Mouse (Mus musculus) embryonic fibroblast, embryonic 13.5 days (primary cell): ENCODE results near the gene Gm42674. TPM values are rescaled to one million over a fixed set of nuclear protein-coding genes. Genes with fewer than 3 reads are reported as not detected.

ENCODE experiments used
- H3K27ac ChIP-seq: 2 replicates; pipeline ENCODE4 v1.5.1; 2012; ENCODE audit warnings: low read length, control low read depth, inconsistent platforms; ENCODE audit not compliant: insufficient read depth
- H3K4me1 ChIP-seq: 2 replicates; pipeline ENCODE4 v1.6.1; 2011; ENCODE audit warnings: low read length; ENCODE audit not compliant: control insufficient read depth, insufficient read depth
- H3K4me3 ChIP-seq: 2 replicates; pipeline ENCODE4 v1.5.1; 2011; ENCODE audit warnings: mild to moderate bottlenecking, control low read depth, low read length; ENCODE audit not compliant: insufficient read depth
- CTCF ChIP-seq: IDR thresholded peaks from 2 replicates; pipeline ENCODE4 v1.5.1; 2011; ENCODE audit warnings: mild to moderate bottlenecking, control low read depth, low read length, moderate library complexity, borderline replicate concordance; ENCODE audit not compliant: insufficient read depth
- POLR2A ChIP-seq: IDR thresholded peaks from 2 replicates; pipeline ENCODE4 v1.6.1; 2011; ENCODE audit warnings: low read depth, mild to moderate bottlenecking, control low read depth, low read length, moderate library complexity
- polyA plus RNA-seq: library from polyadenylated mRNA; stranded (reverse); fragments of >200 nt; gene quantifications from 2 replicates; pipeline ENCODE4 v1.2.4, GENCODE M21; 2011; ENCODE audit warnings: low read depth; ENCODE audit not compliant: missing spikeins, insufficient read length

Gene Gm42674
- polyA plus RNA-seq, 1 experiment = not detected

- Histone ChIP-seq H3K27ac (peak overlapping the region; percentile 97), H3K4me1 (peaks cover 34% of the 10 kb centered on the region), H3K4me3 (no peak overlapping the region)
- TF ChIP-seq POLR2A (no peak; the same call in 1 of the 2 replicates), CTCF (no peak)
Measured at GRCm38 (mm10) chr3:90605736-90606135, 4.0 kb downstream of the Gm42674 start.

GRCm38 (mm10) chr3:90606185-90606584, 4.5 kb downstream of the Gm42674 start:
- Histone ChIP-seq H3K4me1 (peaks cover 30% of the 10 kb centered on the region), H3K27ac (peak overlapping the region; percentile 97), H3K4me3 (no peak overlapping the region)
- TF ChIP-seq CTCF (no peak), POLR2A (peak; percentile 23; the same call in 1 of the 2 replicates)

- Histone ChIP-seq H3K27ac (no peak overlapping the region), H3K4me1 (peaks cover 28% of the 10 kb centered on the region), H3K4me3 (no peak overlapping the region)
- no peak for TF ChIP-seq CTCF
- no peak; the same call in 1 of the 2 replicates for TF ChIP-seq POLR2A
Measured at GRCm38 (mm10) chr3:90607361-90607760, 5.7 kb downstream of the Gm42674 start.

- TF ChIP-seq POLR2A (no peak), CTCF (no peak)
- Histone ChIP-seq H3K4me3 (no peak within 1 kb of the TSS), H3K4me1 (peaks cover 26% of the 10 kb centered on the region), H3K27ac (no peak within 1 kb of the TSS)
Measured at GRCm38 (mm10) chr3:90608223-90608622, 6.5 kb downstream of the Gm42674 start, which contains the start of gene S100a5. Gene S100a5, plus strand, starts transcription at chr3:90608523.

GRCm38 (mm10) chr3:90609102-90609501, 7.4 kb downstream of the Gm42674 start:
- TF ChIP-seq CTCF (no peak), POLR2A (no peak)
- H3K4me1 ChIP-seq = peaks cover 23% of the 10 kb centered on the region
- no peak overlapping the region for H3K27ac ChIP-seq
- H3K4me3 ChIP-seq = no peak overlapping the region

- H3K4me3 ChIP-seq = no peak overlapping the region
Measured at GRCm38 (mm10) chr3:90611494-90611893, 9.8 kb downstream of the Gm42674 start.

GRCm38 (mm10) chr3:90612061-90612460, 10.4 kb downstream of the Gm42674 start:
- H3K27ac ChIP-seq = peak overlapping the region; percentile 88
- TF ChIP-seq CTCF (no peak), POLR2A (peak; percentile 80)
- H3K4me3 ChIP-seq = no peak overlapping the region
- H3K4me1 ChIP-seq = peaks cover 11% of the 10 kb centered on the region; the same call in 1 of the 2 replicates

More at GRCm38 (mm10) chr3:90611494-90611893, 9.8 kb downstream of the Gm42674 start:
- H3K27ac ChIP-seq = peak overlapping the region; percentile 88
- H3K4me1 ChIP-seq = peaks cover 11% of the 10 kb centered on the region; the same call in 1 of the 2 replicates
- no peak for TF ChIP-seq CTCF
- no peak for TF ChIP-seq POLR2A

- Histone ChIP-seq H3K4me1 (0 out of 2 replicates have a peak, but pooled peaks cover 9% of the 10 kb centered on the region), H3K27ac (peak within 1 kb of the TSS; percentile 88), H3K4me3 (peak within 1 kb of the TSS; percentile 92)
- peak; percentile 94; the same call in 1 of the 2 replicates for TF ChIP-seq CTCF
- peak; percentile 98 for TF ChIP-seq POLR2A
Measured at GRCm38 (mm10) chr3:90612728-90613291, 11.1 kb downstream of the Gm42674 start, which contains the start of gene S100a6. Gene S100a6, plus strand, starts transcription at chr3:90612882.

GRCm38 (mm10) chr3:90613461-90614147, 11.9 kb downstream of the Gm42674 start:
- Histone ChIP-seq H3K4me3 (peak overlapping the region; percentile 92), H3K4me1 (0 out of 2 replicates have a peak, but pooled peaks cover 9% of the 10 kb centered on the region), H3K27ac (peak overlapping the region; percentile 82)
- TF ChIP-seq POLR2A = peak; percentile 50
- TF ChIP-seq CTCF = no peak

GRCm38 (mm10) chr3:90614148-90614530, 12.4 kb downstream of the Gm42674 start:
- H3K4me3 ChIP-seq = peak overlapping the region; percentile 92
- peak overlapping the region; percentile 82 for H3K27ac ChIP-seq
- 0 out of 2 replicates have a peak, but pooled peaks cover 9% of the 10 kb centered on the region for H3K4me1 ChIP-seq
- TF ChIP-seq POLR2A = peak; percentile 35; the same call in 1 of the 2 replicates
- no peak for TF ChIP-seq CTCF
